Mouse (Mus musculus) adrenal gland, postnatal 4 days (tissue): ENCODE data around the gene Pdzd7. TPM values are rescaled to one million over a fixed set of nuclear protein-coding genes. Genes with fewer than 3 reads are reported as not detected.
A peak's percentile ranks its signal among the peaks of the same experiment; 100 is the strongest.

Experiments used
- DNase-seq, 2 experiments: peaks; one replicate each; pipeline ENCODE4 v3.0.0; 2021 to 2022; ENCODE audit warnings: low spot score in 2 of 2, mixed read lengths in 2 of 2
- total RNA-seq, 2 experiments: library from RNA; stranded (reverse); gene quantifications; 2 replicates each; pipeline ENCODE4 v1.2.3; 2021

The Pdzd7 gene
- total RNA-seq, 2 experiments from 2014 or later = 0.25 to 0.34 TPM

DNA sequence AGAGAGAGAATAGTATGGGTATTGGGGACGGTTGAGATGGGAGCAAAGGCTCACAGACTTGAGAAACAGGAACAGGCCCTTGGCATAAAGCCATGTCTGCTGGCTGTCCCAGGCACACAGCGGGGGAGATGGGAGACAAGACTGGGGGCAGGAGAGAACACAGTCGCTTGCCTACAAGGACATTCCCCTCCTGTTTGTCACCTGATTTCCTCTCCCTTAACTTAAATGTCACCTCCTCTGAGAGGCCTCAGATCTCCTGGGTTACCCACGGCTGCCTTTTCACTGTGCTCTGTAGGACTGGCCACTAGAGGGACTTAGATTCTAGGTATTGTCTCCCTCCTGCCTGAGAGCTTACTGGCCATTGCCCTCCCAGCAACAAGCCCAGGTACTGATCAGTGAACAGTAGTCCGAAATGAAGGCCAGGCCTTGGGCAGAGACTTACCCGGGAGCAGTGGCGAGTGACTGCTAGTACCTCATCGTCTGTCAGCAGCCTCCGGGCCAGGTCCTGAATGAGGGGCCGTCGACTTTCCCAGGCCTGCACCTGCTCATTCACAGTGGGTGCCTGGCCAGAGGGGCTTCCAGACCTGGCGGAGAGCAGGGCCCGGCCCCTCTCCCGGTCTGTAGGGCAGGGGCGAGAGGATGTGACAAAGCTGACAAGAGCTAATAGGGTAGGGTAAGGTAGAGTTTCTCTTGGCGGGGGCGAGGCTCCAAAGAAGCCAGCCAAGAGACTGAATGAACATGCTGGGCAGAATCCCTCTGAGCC lies 12.8 kb downstream of the Pdzd7 start:
- DNase-seq = no peak

DNA sequence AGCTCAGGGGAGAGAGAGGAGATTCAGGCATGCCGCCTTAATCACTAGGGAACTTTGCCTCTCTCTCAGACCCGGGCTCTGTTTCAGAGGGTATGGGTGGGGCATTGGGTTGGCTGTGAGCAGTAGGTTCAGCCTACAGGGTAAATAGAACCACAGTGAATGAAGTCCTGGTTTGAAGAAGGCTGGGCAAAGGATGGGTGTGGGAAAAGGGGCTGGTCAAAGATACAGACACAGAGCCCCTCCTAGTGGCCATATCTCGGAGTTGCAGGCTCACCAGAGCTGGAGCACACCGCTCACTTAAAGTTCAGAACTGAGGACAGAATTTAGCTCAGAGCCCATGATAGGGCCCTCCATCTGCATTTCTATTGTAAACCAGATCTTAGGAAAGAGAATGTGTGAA lies 13.7 kb downstream of the Pdzd7 start:
- DNase-seq = no peak

DNA sequence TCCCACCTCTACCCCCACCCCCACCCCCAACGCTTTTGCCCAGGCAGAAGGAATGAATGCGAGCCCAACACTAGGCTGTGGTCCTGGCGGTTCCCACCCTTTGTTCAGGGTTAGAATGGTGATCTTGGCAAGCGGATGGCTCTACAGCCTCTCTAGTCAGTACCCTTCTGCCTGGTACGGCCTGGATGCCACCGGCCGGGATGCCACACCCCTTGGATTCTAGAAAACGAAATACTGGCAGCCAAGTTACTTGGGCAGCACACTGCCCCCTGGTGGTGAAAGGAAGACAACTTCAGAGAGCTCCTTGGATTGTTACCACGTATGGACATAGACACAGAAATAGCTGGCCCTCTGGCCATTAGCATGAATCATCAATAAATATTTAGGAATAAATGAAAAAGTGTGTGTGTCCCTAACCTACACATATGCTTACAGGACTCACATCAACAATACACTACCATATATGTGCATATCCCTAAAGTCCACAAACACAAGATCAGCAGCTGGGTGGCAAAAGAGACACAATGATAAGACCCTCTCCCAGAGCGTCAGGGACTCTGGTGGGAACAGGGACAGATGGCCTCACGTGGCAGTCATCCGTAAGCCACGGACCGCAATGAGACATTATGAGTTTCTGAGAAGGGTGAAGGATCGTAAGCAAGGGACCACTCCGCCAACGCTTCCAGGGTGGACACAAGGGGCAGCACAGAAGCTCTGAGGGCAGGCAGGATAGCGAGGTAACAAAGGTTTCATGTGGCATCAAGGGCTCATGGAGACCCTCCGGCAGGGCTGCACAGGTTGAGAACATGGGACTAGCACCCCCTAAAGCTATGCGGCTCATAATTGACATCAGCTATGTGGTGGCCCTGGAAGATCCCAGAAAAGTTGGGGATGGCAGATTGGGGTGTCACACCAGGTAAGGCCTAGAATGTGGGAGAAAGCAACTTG lies 14.5 kb downstream of the Pdzd7 start:
- DNase-seq = no peak

DNA sequence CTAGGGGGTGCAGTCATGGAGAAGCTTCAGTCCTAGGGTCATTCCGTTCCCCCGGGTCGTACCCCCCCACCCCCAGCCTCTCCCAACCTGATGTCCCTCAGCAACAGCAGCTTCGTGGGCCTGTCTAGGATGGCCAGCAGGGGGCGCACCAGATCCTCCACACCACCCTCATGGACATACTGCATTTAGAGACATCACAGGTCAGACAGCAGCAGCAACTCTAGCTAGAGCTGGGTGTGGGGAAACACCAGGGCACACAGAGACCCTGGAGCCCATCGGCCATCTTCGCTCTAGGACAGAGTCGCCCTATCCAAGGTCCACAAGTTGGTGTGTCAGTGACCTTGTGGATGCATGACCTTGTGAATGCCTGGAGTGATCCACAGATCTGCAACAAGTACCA lies 15.4 kb downstream of the Pdzd7 start:
- DNase-seq = no peak

DNA sequence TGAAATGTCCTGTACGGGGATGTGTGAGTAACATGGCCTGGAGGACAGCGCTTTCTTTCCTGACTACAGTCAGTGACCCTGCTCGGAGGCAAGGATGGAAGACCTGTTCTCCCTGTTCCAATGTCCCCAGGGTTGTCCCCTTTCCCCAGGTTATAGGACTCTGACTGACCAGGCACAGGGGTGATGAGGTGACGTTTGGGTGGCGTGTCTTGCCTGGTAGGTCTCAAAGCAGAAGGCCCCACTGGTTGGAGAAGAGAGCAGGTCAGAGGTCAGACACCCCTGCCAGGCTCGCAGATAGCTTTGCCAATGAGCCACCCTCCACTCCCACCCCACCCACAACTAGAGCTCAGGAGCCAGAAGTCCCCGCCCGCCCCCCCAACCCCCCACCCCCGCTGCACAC lies 15.9 kb downstream of the Pdzd7 start:
- no peak for DNase-seq

DNA sequence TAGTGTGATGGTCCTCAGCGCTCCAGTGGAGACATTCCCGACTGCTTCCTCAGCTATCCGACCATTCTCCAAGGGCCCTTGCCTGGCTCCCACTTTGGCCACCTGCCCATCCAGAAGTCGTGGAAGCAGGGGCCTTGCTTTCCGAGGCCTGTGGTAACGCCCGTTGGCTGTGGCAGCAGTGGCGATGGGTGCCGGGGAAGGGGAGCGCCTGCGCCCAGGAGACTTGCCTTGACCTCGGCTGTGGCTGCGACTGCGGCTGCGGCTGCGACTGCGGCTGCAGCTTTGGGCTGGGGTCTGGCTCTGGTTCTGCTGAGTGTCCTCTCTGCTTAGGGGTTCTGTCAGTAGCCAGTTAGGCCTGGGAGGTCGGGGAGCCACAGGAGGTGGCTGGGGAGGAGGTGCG lies 16.8 kb downstream of the Pdzd7 start:
- DNase-seq = no peak

DNA sequence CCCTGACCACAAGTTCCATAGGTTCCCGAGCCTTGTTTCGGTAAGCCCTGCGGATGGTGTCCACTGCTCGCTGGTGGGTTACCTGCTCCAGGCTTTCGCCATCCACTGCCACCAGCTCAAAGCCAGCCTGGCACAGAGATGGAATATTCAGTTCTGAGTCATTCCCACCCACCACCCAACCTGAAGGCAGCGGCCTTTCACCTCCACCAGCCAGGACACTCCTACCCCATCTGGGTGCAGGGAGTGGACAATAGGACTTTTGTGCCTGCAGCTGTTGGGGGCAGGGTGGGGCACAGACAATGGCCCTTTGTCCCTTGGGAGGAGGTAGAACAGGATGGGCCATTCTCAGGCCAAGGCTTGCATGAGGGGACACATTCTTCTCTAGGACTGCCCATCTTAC lies 17.7 kb downstream of the Pdzd7 start:
- DNase-seq = no peak

DNA sequence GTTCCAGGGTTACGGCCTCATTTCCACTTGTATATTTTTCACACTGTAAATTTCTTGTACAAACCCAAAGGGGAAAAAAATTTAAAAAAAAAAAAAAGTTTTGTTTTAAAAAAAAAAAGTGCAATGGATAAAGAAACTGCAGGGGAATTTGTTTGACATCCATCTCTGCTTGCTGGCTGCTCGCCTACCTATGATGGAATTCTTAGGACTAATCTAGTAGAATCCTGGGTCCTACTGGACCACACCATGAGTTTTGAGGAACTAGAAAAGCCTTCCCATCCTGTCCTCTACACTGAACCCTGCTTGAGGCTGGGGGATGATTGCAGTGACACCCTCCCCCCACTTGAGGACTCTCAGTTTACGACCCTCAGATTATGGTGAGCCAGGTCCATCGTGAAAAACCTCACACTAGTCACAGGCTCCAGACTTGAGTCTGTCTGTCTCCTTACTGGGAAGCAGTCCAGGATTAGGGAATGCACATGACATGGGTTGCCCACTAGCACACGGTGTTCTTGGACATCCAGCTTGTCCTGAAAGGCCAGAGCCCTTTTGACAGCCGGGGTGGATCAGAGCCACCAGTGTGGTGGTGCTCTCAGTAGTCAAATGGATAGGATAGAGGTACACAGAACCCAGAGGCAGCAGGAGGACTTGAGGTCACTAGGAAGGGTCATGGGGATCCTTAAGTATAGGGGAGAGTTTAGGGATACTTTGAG lies 18.4 kb downstream of the Pdzd7 start:
- no peak for DNase-seq

DNA sequence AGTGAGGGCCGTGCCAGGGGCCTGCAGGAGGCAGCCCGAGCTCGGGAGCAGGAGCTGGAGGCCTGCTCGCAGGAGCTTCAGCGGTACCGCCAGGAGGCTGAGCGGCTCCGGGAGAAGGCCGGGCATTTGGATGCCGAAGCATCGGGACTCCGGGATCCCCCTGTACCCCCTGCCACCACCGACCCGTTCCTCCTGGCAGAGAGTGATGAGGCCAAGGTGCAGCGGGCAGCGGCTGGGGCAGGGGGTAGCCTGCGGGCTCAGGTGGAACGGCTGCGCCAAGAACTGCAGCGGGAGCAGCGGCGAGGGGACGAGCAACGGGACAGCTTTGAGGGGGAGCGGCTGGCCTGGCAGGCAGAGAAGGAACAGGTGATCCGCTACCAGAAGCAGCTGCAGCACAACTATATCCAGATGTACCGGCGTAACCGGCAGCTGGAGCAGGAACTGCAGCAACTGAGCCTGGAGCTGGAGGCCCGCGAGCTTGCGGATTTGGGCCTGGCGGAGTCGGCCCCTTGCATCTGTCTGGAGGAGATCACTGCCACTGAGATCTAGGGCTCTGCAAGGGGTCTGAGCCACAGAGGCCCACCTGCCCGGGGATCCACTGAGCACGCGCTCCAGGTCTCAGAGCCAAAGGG lies 19.5 kb downstream of the Pdzd7 start:
- DNase-seq = no peak

DNA sequence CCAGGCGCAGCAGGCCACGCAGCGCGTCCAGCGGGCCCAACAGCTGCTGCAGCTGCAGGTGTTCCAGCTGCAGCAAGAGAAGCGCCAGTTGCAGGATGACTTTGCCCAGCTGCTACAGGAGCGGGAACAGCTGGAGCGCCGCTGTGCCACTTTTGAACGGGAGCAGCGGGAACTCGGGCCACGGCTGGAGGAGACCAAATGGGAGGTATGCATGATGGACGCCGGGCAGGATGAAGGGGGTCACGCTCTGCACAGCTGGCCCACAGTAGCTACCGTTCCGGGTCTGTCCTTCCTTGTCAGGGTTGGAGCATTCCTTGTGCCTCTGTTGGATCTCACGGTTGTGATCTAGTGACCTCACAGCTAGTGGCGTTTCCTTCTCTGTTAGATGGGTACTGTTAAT lies 20.7 kb downstream of the Pdzd7 start:
- no peak for DNase-seq

DNA sequence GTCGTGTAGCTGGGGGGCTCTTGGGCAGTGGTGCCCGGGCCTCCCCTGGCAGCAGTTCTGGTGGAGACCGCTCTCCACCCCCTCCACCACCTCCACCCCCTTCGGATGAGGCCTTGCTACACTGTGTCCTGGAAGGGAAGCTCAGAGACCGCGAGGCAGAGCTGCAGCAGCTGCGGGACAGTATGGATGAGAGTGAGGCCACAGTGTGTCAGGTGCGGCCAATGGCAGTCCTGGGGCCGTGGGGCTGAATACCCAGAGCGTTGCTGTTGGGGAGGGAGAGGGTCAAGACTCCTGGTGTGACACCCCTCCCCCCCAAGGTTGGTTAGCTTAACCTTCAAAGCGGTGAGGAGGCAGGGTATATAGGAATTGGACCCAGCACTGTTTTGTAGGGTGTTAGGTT lies 21.5 kb downstream of the Pdzd7 start:
- DNase-seq = no peak

DNA sequence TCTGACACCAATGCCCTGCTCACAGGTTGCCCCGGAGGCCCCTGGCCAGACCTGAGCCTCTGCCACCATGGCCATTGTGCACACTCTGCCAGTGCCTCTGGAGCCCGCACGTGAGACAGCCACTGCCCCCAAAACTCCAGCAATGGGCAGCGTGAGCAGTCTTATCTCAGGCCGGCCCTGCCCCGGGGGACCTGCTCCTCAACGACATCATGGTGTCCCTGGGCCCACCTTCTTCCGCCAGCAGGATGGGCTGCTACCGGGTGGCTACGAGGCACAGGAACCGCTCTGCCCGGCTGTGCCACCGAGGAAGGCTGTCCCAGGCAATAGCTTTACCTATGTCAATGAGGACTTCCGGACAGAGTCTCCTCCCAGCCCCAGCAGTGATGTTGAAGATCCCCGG lies 24.2 kb downstream of the Pdzd7 start:
- no peak for DNase-seq

DNA sequence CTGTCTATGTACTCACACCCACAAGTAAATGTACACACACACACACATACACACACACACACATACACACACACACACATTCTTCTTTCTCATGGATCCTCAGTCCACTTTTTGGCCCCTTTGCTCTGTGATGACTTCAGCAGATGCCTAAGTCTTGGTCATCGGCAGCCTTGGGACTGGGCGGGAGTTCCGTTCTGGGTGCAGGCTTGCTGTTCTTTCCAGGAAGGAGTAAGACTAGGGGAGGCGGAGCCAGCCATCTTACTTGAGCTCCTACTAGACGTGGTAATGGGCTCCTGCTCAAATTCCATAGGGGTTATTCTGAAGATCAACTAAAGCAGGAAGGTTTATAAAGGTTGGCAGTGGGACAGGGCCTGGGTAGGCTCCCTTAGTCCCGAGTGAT lies 25.2 kb downstream of the Pdzd7 start:
- no peak for DNase-seq

DNA sequence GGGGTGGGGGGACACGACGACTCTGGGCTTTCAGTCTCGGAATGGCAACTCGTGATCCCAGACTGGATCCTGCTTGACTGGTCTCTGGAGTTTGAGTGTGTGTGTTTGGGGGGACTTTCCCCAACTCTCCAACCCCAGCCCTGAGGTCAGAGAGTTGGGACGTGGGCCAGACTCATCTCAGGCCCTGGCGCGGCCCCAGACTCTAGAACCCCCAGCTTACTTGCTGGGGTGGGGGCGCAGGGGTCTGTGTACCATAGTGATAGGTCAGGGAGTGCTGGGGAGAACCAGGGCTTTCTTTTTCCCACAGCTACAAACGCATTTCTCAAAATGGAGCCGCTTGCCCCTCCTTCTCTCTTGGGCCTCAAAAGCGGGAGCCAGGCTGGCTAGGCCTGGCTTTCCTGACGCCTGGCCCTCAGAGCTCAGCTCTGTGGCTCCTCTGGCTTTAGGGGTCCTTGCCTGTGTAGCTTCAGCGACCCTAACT lies 27.1 kb downstream of the Pdzd7 start:
- no peak for DNase-seq

DNA sequence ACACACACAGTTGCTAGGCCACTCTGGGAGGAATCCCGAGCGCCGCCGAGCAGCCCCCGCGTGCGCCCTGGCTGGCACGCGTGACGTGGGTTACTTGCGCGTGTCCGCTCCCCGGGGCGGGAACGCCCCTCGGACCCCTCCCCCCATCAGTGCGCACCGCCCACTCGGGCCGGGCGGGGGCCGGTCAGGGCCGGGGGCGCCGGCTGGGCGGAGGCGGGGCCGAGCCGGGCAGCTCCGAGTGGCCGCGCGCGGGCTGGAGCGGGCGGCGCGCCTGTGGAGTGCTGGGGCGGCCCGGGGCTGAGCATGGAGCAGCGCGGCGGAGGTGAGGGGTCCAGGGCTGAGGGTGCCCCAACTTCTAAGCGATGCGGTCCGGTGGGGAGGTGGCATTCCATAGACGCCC lies 27.6 kb downstream of the Pdzd7 start:
- DNase-seq = peak; percentile 81 to 88

DNA sequence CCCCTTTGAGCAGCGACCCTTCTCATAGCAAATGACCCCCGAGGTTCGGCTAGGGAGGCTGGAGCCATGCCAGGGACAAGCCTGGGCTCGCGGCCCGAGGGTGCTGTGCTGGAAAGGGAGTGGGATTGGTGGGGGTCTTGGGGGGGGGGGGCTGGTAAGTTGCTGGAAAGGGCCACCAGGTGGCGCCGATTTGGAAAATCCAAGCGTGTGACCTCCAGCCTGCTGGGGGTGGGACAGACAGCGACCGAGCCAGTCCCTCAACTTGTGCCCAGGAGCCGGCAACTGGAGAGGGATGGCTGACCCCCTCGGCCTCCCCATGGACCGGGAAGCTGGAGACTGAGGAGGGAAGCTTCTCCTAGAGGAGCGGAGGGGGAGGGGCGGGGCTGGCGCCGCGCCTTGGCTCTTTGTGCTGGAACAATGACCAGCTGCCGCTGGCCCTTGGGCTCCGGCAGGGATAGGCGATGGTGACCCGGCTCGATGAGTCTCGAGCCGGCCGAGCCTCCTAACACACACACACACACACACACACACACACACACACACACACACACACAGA lies 28.2 kb downstream of the Pdzd7 start:
- peak in 1 of 2 experiments; percentile 65 for DNase-seq

DNA sequence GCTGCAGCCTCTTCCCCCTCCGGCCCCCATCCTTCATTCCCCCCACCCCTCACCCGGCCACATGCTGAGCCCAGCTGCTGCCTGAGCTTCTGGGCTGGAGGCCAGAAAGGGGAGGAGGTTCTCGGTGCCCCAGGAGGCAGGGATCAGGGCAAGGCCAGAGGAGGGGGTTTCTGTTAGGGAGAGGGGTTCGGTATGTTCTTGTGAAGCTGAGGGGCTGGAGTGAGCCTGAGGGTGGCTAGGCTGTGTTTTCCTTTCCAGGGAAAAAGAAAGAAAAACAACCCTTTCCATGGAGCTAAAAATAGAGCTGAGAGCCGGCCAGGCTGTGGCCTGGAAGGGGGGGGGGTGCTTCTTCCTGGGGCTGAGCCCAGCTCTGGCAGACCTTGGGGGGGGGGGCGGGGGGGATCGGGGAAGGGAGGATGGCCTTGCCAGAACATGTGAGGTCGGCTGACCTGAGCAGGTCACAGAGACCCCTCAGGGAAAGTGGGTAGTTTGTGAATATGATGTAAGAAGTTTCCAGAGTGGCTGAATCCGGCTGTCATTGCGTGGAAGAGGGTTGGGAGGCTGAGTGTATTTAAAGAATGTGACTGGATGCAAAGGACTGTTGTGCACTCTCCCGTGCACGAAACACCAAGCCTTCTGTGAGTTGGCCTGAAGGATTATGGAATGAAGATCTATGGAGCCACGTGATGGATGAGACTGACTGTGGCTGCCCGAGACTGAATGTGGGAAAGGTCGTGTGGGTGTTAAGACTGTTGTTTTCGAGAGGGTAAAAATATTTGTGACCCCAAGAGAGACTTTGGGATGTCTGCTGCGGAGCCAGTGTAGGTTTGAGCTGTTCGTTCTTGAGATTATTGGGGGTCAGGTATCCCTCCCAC lies 28.9 kb downstream of the Pdzd7 start:
- DNase-seq = peak in 1 of 2 experiments; percentile 65

DNA sequence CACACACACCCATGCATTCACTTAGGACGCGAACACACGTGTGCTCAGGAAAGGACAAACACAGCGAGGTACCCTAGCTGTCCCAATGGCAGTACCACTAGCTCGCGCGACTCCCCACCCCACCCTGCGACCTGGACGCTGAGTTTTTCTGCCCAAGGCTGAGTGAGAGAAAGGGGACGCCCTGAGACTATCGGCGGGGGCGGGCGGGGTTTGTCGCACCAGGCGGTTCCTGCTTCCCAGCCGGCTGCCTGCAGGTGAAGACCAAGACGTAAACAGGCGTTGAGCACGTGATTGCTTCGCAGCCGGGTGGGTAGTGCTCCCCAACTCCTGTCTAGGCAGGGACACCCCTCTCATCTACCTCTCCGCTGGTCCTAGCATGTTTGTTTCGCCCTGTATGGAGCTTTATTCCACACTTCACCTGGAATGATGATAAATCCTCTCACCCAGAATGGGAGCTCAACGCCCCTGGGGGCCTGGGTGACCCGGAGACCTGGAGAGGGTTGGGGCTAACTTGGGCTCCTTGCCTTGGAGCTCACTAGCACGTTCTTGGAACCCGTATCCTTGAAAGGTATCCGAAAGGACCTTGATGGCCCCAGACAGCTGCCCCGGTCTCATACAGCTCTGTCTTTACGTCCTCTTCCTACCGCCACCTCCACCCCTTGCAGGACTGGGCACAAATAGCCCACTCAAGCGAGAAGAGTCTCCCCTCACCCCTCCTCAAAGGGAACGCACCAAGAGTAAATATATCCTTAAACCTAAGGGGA lies 29.8 kb downstream of the Pdzd7 start:
- no peak for DNase-seq

DNA sequence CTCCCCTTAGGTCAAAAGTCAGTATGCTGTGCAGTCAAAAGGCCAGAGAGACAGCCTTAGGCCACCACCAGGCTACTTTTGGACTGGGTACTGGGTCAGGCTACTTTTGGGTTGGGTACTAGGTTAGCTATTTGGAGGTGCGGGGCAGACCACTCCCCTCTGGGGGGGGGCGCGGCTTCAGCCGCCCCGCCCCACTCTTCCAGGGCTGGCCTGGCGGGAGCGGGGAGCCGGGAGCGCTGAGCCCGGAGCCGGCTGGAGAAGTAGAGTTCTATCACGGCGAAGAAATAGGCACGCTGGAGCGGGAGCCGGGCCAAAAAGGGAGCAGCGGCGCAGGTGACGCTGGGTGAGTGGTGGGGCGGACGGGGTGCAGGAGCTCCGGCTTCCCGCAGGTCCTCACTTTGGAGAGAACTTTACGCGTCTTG lies 30.5 kb downstream of the Pdzd7 start:
- no peak for DNase-seq
